Mouse (Mus musculus) midbrain, postnatal 0 days (tissue): ENCODE results near the gene Igf2r. TPM values are rescaled to one million over a fixed set of nuclear protein-coding genes. Genes with fewer than 3 reads are reported as not detected.

Experiments used
- ATAC-seq: fragments of 200-750 bp; cut with Nextera tagmentation; 2 replicates; pipeline ENCODE4 v1.8.0; 2017; ENCODE audit warnings: moderate number of reproducible peaks, mild to moderate bottlenecking, moderate TSS enrichment, moderate library complexity; ENCODE audit not compliant: low FRiP score
- DNase-seq: peaks from one replicate; pipeline ENCODE4 v3.0.0-alpha.2; 2015; ENCODE audit warnings: low spot score
- H3K27ac ChIP-seq: fragments of 300-500 bp; sonication (generic); 2 replicates; pipeline ENCODE4 v1.5.1; 2014; ENCODE audit warnings: low read depth, mild to moderate bottlenecking, low read length, mixed read lengths
- H3K27me3 ChIP-seq: fragments of 300-500 bp; sonication (generic); 2 replicates; pipeline ENCODE4 v1.6.1; 2014; ENCODE audit warnings: low read length, control low read depth, mixed read lengths; ENCODE audit not compliant: insufficient read depth
- H3K36me3 ChIP-seq: fragments of 300-500 bp; sonication (generic); 2 replicates; pipeline ENCODE4 v1.6.1; 2014; ENCODE audit warnings: low read length, control low read depth, mixed read lengths; ENCODE audit not compliant: insufficient read depth
- H3K4me1 ChIP-seq: fragments of 300-500 bp; sonication (generic); 2 replicates; pipeline ENCODE4 v1.6.1; 2014; ENCODE audit warnings: mild to moderate bottlenecking, control low read depth, antibody characterized with exemption, low read length, mixed read lengths; ENCODE audit not compliant: insufficient read depth
- H3K4me2 ChIP-seq: fragments of 300-500 bp; sonication (generic); 2 replicates; pipeline ENCODE4 v1.6.1; 2014; ENCODE audit warnings: low read depth, mild to moderate bottlenecking, low read length, mixed read lengths; ENCODE audit not compliant: poor library complexity, severe bottlenecking
- H3K4me3 ChIP-seq: fragments of 300-500 bp; sonication (generic); 2 replicates; pipeline ENCODE4 v1.5.1; 2014; ENCODE audit warnings: low read depth, mild to moderate bottlenecking, low read length, moderate library complexity
- H3K9ac ChIP-seq: fragments of 300-500 bp; sonication (generic); replicated peaks from 2 replicates; pipeline ENCODE4 v1.6.1; 2014; ENCODE audit warnings: mild to moderate bottlenecking, low read length, moderate library complexity, mixed read lengths; ENCODE audit not compliant: poor library complexity, severe bottlenecking
- H3K9me3 ChIP-seq: fragments of 300-500 bp; sonication (generic); 2 replicates; pipeline ENCODE4 v1.6.1; 2016; ENCODE audit warnings: low read length, control low read depth
- CTCF ChIP-seq: IDR thresholded peaks from 2 replicates; pipeline ENCODE4 v1.5.1; 2016; ENCODE audit warnings: antibody characterized with exemption, mild to moderate bottlenecking
- WGBS: fragments of 180-500 bp; shearing (Covaris S2); extraction: QIAGEN DNeasy Blood & Tissue Kit; methylation state at CpG from one replicate; pipeline ENCODE4 v1.1.7; 2014; 5-methylcytosine and 5-hydroxymethylcytosine counted together
- polyA plus RNA-seq: library from polyadenylated mRNA; unstranded; fragments of >200 nt; fragmentation: Nextera tagmentation; extraction: Ambion mirVana; gene quantifications from 2 replicates; pipeline ENCODE4 v1.2.1, GENCODE M21; 2015
- total RNA-seq: library from RNA; depleted of rRNA; stranded (reverse); fragments of >200 nt; gene quantifications from 2 replicates; pipeline ENCODE4 v1.2.3, GENCODE M21; 2014

Gene Igf2r
- total and polyA plus RNA-seq, 2 experiments from 2014 or later, result 5.4 to 31.7 TPM

- Histone ChIP-seq H3K27ac (no peak overlapping the region), H3K36me3 (peaks cover 45% of the 10 kb centered on the region), H3K4me2 (no peak overlapping the region), H3K27me3 (no peaks in the 10 kb centered on the region), H3K4me1 (no peaks in the 10 kb centered on the region), H3K9ac (no peak overlapping the region), H3K9me3 (no peaks in the 10 kb centered on the region), H3K4me3 (no peak overlapping the region)
- ATAC-seq (no peak), DNase-seq (no peak)
- TF ChIP-seq CTCF, result no peak
Observed at GRCm38 (mm10) chr17:12712191-12712590, 57.3 kb downstream of the Igf2r start.

GRCm38 (mm10) chr17:12710976-12711375 lies 58.5 kb downstream of the Igf2r start:
- Histone ChIP-seq H3K27me3 (no peaks in the 10 kb centered on the region), H3K9me3 (no peaks in the 10 kb centered on the region), H3K4me1 (no peaks in the 10 kb centered on the region), H3K27ac (no peak overlapping the region), H3K36me3 (peaks cover 49% of the 10 kb centered on the region), H3K9ac (no peak overlapping the region), H3K4me3 (no peak overlapping the region), H3K4me2 (no peak overlapping the region)
- DNase-seq (no peak), ATAC-seq (no peak)
- WGBS, result 92% methylated on average over 2 of the region's 2 CpGs
- TF ChIP-seq CTCF, result no peak

GRCm38 (mm10) chr17:12710050-12710780 lies 59.2 kb downstream of the Igf2r start:
- DNase-seq (no peak), ATAC-seq (no peak)
- H3K27ac ChIP-seq, result no peak overlapping the region
- H3K9me3 ChIP-seq, result no peaks in the 10 kb centered on the region
- H3K27me3 ChIP-seq, result no peaks in the 10 kb centered on the region
- H3K9ac ChIP-seq, result no peak overlapping the region
- H3K4me3 ChIP-seq, result no peak overlapping the region
- no peak overlapping the region for H3K4me2 ChIP-seq
- WGBS, result 90% methylated on average over 13 of the region's 13 CpGs
- H3K4me1 ChIP-seq, result no peaks in the 10 kb centered on the region
- H3K36me3 ChIP-seq, result peaks cover 50% of the 10 kb centered on the region
- no peak for TF ChIP-seq CTCF

GRCm38 (mm10) chr17:12708398-12708797 lies 61.1 kb downstream of the Igf2r start:
- WGBS, result 88% methylated on average over 3 of the region's 3 CpGs
- no peaks in the 10 kb centered on the region for H3K4me1 ChIP-seq
- TF ChIP-seq CTCF, result no peak
- ATAC-seq (no peak), DNase-seq (no peak)
- H3K27me3 ChIP-seq, result no peaks in the 10 kb centered on the region
- H3K4me3 ChIP-seq, result no peak overlapping the region
- no peak overlapping the region for H3K27ac ChIP-seq
- no peak overlapping the region for H3K9ac ChIP-seq
- no peak overlapping the region for H3K4me2 ChIP-seq
- H3K36me3 ChIP-seq, result peaks cover 51% of the 10 kb centered on the region
- H3K9me3 ChIP-seq, result no peaks in the 10 kb centered on the region

GRCm38 (mm10) chr17:12706590-12707049 lies 62.8 kb downstream of the Igf2r start:
- ATAC-seq (no peak), DNase-seq (no peak)
- H3K4me1 ChIP-seq, result no peaks in the 10 kb centered on the region
- H3K27ac ChIP-seq, result no peak overlapping the region
- WGBS, result 84% methylated on average over 10 of the region's 10 CpGs
- no peak overlapping the region for H3K4me3 ChIP-seq
- TF ChIP-seq CTCF, result no peak
- no peaks in the 10 kb centered on the region for H3K27me3 ChIP-seq
- peaks cover 59% of the 10 kb centered on the region for H3K36me3 ChIP-seq
- no peak overlapping the region for H3K4me2 ChIP-seq
- no peaks in the 10 kb centered on the region for H3K9me3 ChIP-seq
- H3K9ac ChIP-seq, result no peak overlapping the region

- H3K36me3 ChIP-seq, result peaks cover 76% of the 10 kb centered on the region
- no peak for TF ChIP-seq CTCF
- no peaks in the 10 kb centered on the region for H3K4me1 ChIP-seq
- no peak overlapping the region for H3K4me3 ChIP-seq
- ATAC-seq (no peak), DNase-seq (no peak)
- H3K4me2 ChIP-seq, result no peak overlapping the region
- WGBS, result 94% methylated on average over 5 of the region's 5 CpGs
- H3K9ac ChIP-seq, result no peak overlapping the region
- H3K27me3 ChIP-seq, result no peaks in the 10 kb centered on the region
- no peak overlapping the region for H3K27ac ChIP-seq
- H3K9me3 ChIP-seq, result no peaks in the 10 kb centered on the region
Observed at GRCm38 (mm10) chr17:12702901-12703300, 66.6 kb downstream of the Igf2r start.
